Mouse (Mus musculus) large intestine, adult 2 months (tissue): ENCODE data around the gene Olfr594. TPM values are rescaled to one million over a fixed set of nuclear protein-coding genes. Genes with fewer than 3 reads are reported as not detected.
"Not testable (repeated sequence)": the region's sequence is repeated elsewhere in the genome, so short reads cannot be mapped to it uniquely, and the experiment has no call there.

Experiments
- DNase-seq: peaks from one replicate; pipeline ENCODE4 v3.0.0-alpha.2; 2012; ENCODE audit warnings: low read depth, low spot score
- WGBS: fragments of 180-500 bp; shearing (Covaris S2); methylation state at CpG from one replicate; pipeline ENCODE4 v1.1.7; 2018; 5-methylcytosine and 5-hydroxymethylcytosine counted together
- polyA plus RNA-seq: library from polyadenylated mRNA; depleted of rRNA; stranded (reverse); fragments of >200 nt; gene quantifications from 2 replicates; pipeline ENCODE4 v1.2.3, GENCODE M21; 2012; rRNA removed

Olfr594 gene
- not detected in 2 replicates for polyA plus RNA-seq

DNA sequence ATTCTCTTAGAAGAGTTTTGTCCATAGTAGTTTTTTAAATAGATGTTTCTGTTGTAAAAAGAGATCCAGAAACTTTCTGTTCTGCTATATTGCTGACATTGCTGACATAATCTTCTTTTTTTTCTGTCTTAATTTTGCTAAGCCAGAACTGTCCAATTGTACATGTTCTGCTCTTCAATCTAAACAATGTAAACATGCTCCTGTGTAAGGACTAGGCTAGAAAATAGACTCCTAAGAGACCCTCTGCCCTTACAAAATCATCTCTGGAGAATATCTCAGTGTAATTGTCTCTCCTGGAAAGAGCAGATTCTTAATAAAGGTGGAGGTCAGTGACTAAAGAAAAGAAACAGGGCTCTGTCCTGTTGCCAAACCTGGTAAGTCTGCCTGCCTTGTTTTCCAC is at the start of gene Olfr594:
Gene Olfr594 (plus strand): TSS at position 301 of the 400 bp plus-strand sequence.
- DNase-seq, result no peak

DNA sequence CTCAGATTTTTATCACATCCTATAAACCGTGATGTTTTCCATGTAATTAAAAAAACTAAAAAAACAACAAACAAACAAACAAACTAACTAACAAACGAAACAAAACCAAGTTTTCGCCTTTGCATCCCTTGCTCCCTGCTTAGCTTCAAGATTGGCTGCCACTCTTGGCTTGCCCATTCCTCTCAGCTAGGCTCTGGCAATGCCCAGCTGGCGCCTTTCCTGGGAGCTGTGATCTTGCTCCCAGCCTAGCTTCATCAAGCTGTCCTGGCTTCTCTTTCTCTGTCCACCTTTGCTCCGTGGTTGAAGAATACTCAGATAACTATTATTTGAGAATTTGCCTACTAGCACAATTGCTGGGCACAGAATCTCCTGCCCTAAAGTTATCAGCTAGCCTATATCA is 47.1 kb upstream of the Olfr594 start:
- 70% methylated on average over 5 of the region's 5 CpGs for WGBS
- DNase-seq, result no peak

DNA sequence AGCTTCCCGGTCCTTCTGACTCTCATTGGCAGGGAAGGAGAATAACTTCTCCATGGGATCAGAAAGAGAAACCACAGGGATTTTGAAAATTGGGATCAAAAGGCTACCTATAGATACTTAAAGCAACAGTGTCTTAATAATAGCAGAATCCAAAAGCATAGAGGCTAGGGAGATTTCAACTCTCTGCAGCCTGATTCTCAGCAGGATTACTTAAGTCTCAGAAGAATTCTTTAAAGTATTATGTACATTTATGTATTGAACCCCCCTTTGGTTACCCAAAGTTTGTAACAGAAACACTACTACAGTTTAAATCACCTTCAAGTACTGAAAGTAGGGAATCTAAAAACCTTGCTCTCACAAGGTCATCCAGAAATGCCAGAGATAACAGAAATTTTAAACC is 38.6 kb upstream of the Olfr594 start, which contains the start of gene Olfr591:
Gene Olfr591 (minus strand): TSS at position 101 of the 400 bp plus-strand sequence.
- 72% methylated on average over 1 of the region's 1 CpGs for WGBS
- no peak for DNase-seq

DNA sequence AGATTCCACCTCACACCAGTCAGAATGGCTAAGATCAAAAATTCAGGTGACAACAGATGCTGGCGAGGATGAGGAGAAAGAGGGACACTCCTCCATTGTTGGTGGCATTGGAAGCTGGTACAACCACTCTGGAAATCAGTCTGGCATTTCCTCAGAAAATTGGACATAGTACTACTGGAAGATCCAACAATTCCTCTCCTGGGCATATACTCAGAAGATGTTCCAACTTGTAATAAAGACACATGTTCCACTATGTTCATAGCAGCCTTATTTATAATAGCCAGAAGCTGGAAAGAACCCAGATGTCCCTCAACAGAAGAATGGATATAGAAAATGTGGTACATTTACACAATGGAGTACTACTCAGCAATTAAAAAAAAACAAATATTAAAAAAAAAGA is 32.3 kb upstream of the Olfr594 start, which contains the start of gene Olfr592:
Gene Olfr592 (plus strand): TSS at position 301 of the 400 bp plus-strand sequence.
- DNase-seq, result not testable (repeated sequence)
- WGBS, result 76% methylated on average over 1 of the region's 1 CpGs

DNA sequence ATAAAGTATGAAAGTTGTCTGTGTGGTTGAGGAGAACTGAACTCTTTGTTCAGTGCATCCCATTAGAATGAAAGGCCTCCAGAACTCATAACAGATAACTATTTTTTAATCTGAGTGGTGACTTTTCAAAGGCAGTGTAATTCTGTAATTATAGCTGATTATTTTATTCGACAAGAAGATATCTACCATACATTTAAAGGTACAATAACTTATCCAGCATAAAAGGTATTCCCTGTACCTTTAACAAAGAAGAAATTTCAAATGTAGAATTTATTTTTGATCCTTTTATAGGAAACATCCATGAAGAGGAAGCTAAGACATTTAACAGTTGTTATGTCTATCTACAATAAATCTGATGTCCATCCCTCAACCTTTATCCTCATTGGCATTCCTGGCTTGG is 5.2 kb upstream of the Olfr594 start, which contains the start of gene Olfr593:
Gene Olfr593 (plus strand): TSS at position 301 of the 400 bp plus-strand sequence.
- 69% methylated on average over 1 of the region's 1 CpGs for WGBS

DNA sequence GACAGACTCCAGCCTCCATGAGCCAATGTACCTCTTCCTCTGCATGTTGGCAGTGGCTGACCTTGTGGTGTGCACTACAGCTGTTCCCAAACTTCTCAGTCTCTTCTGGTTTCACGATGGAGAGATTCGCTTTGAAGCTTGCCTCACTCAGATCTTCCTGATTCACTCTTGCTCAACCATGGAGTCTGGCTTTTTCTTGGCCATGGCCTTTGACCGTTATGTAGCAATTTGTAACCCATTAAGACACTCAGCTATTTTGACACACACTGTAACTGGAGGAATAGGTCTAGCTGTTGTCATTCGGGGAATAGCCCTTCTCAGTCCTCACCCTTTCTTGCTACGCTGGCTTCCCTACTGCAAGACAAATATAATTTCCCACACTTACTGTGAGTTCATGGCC is 4.7 kb upstream of the Olfr594 start:
- DNase-seq, result not testable (repeated sequence)
- WGBS, result 72% methylated on average over 5 of the region's 5 CpGs

More for the DNA sequence above, 5.2 kb upstream of the Olfr594 start, which contains the start of gene Olfr593:
- no peak for DNase-seq

DNA sequence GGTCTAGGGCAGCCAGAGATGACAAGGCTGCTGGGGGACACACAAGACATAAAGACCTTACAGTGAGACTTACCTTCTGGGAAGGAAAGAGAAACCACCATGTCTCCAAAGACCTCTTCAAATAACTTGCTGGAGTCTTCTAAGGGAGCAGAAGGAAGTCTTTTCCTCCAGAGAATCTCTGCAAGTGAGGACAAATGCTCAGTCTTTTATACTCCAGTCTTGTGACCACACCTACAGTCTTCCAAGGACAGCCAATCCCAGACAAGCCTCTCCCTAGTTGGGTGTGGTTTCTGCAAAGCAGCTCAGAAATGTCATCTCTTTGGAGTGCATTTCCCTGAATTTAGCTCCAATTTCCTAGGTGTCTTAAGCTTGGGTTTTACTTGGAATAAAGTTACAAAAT is 35.6 kb downstream of the Olfr594 start, which contains the start of gene Usp17ld:
Gene Usp17ld (minus strand): TSS at position 101 of the 400 bp plus-strand sequence.
- not testable (repeated sequence) for DNase-seq

Other genes with a start within 250 kb of the Olfr594 start
- gene Olfr577, start 241.1 kb upstream of the Olfr594 start, polyA plus RNA-seq, result not detected in 2 replicates
- gene Olfr578, start 227.7 kb upstream of the Olfr594 start, polyA plus RNA-seq, result not detected in 2 replicates
- gene Olfr582, start 179.0 kb upstream of the Olfr594 start, polyA plus RNA-seq, result not detected in 2 replicates
- not detected in 2 replicates for gene Olfr583, start 165.7 kb upstream of the Olfr594 start, polyA plus RNA-seq
- gene Olfr584, start 135.1 kb upstream of the Olfr594 start, polyA plus RNA-seq, result not detected in 2 replicates
- gene Olfr585, start 119.3 kb upstream of the Olfr594 start, polyA plus RNA-seq, result not detected in 2 replicates
- not detected in 2 replicates for gene Olfr586, start 91.4 kb upstream of the Olfr594 start, polyA plus RNA-seq
- not detected in 2 replicates for gene Olfr588-ps1, start 76.1 kb upstream of the Olfr594 start, polyA plus RNA-seq
- gene Olfr589, start 60.6 kb upstream of the Olfr594 start, polyA plus RNA-seq, result not detected in 2 replicates
- not detected in 2 replicates for gene Olfr591, start 38.7 kb upstream of the Olfr594 start, polyA plus RNA-seq
- gene Olfr592, start 32.2 kb upstream of the Olfr594 start, polyA plus RNA-seq, result not detected in 2 replicates
- not detected in 2 replicates for gene Olfr593, start 5.1 kb upstream of the Olfr594 start, polyA plus RNA-seq
- gene Usp17ld, start 35.5 kb downstream of the Olfr594 start, polyA plus RNA-seq, result not detected in 2 replicates
- not detected in 2 replicates for gene Olfr596, start 88.7 kb downstream of the Olfr594 start, polyA plus RNA-seq
- not detected in 2 replicates for gene Olfr597, start 99.3 kb downstream of the Olfr594 start, polyA plus RNA-seq
- not detected in 2 replicates for gene Olfr598, start 106.6 kb downstream of the Olfr594 start, polyA plus RNA-seq
- not detected in 2 replicates for gene Olfr599, start 118.9 kb downstream of the Olfr594 start, polyA plus RNA-seq
- not detected in 2 replicates for gene Olfr600, start 132.7 kb downstream of the Olfr594 start, polyA plus RNA-seq
- gene Olfr601, start 145.7 kb downstream of the Olfr594 start, polyA plus RNA-seq, result not detected in 2 replicates
- gene Olfr603, start 169.2 kb downstream of the Olfr594 start, polyA plus RNA-seq, result not detected in 2 replicates
- gene Usp17lc, start 198.1 kb downstream of the Olfr594 start, polyA plus RNA-seq, result not detected in 2 replicates
- not detected in 2 replicates for gene Olfr605, start 228.4 kb downstream of the Olfr594 start, polyA plus RNA-seq
- gene Olfr606, start 232.1 kb downstream of the Olfr594 start, polyA plus RNA-seq, result not detected in 2 replicates
- gene Olfr607, start 247.2 kb downstream of the Olfr594 start, polyA plus RNA-seq, result not detected in 2 replicates